Mouse (Mus musculus) ovary, postnatal 14 days (tissue): Measurements from ENCODE around the gene Rilpl1.
"Not testable (repeated sequence)": the region's sequence is repeated elsewhere in the genome, so short reads cannot be mapped to it uniquely, and the experiment has no call there.

Experiments
- DNase-seq: peaks from one replicate; pipeline ENCODE4 v3.0.0; 2022; ENCODE audit warnings: low spot score

Rilpl1 gene

GRCm38 (mm10) chr5:124529191-124529651 is 2.0 kb downstream of the Rilpl1 start:
- no peak for DNase-seq

- no peak for DNase-seq
Measured at GRCm38 (mm10) chr5:124528791-124529190, 2.4 kb downstream of the Rilpl1 start.

GRCm38 (mm10) chr5:124528351-124528750 is 2.8 kb downstream of the Rilpl1 start:
- no peak for DNase-seq

GRCm38 (mm10) chr5:124524943-124525342 is 6.2 kb downstream of the Rilpl1 start:
- DNase-seq: no peak

- DNase-seq: no peak
Measured at GRCm38 (mm10) chr5:124523032-124523431, 8.2 kb downstream of the Rilpl1 start.

- no peak for DNase-seq
Measured at GRCm38 (mm10) chr5:124521588-124521987, 9.6 kb downstream of the Rilpl1 start.

GRCm38 (mm10) chr5:124518648-124519047 is 12.5 kb downstream of the Rilpl1 start:
- no peak for DNase-seq

- DNase-seq: no peak
Measured at GRCm38 (mm10) chr5:124515789-124516188, 15.4 kb downstream of the Rilpl1 start.

GRCm38 (mm10) chr5:124510536-124511050 is 20.6 kb downstream of the Rilpl1 start:
- DNase-seq: no peak

- no peak for DNase-seq
Measured at GRCm38 (mm10) chr5:124509742-124510237, 21.4 kb downstream of the Rilpl1 start.

- DNase-seq: no peak
Measured at GRCm38 (mm10) chr5:124509200-124509599, 22.0 kb downstream of the Rilpl1 start.

GRCm38 (mm10) chr5:124506731-124507359 is 24.3 kb downstream of the Rilpl1 start:
- no peak for DNase-seq

- DNase-seq: no peak
Measured at GRCm38 (mm10) chr5:124505235-124505634, 26.0 kb downstream of the Rilpl1 start.

- DNase-seq: no peak
Measured at GRCm38 (mm10) chr5:124503742-124504141, 27.4 kb downstream of the Rilpl1 start.

- no peak for DNase-seq
Measured at GRCm38 (mm10) chr5:124501541-124501940, 29.6 kb downstream of the Rilpl1 start.

GRCm38 (mm10) chr5:124500573-124500972 is 30.6 kb downstream of the Rilpl1 start:
- DNase-seq: no peak

GRCm38 (mm10) chr5:124500037-124500436 is 31.2 kb downstream of the Rilpl1 start:
- not testable (repeated sequence) for DNase-seq

- DNase-seq: no peak
Measured at GRCm38 (mm10) chr5:124499001-124499400, 32.2 kb downstream of the Rilpl1 start.

- DNase-seq: no peak
Measured at GRCm38 (mm10) chr5:124498221-124498876, 32.8 kb downstream of the Rilpl1 start.

GRCm38 (mm10) chr5:124496614-124497514 is 34.3 kb downstream of the Rilpl1 start:
- DNase-seq: no peak

- DNase-seq: no peak
Measured at GRCm38 (mm10) chr5:124495547-124495946, 35.6 kb downstream of the Rilpl1 start.

- no peak for DNase-seq
Measured at GRCm38 (mm10) chr5:124493455-124493854, 37.7 kb downstream of the Rilpl1 start.
